Mouse (Mus musculus): ENCODE measurements around the gene Lyrm7. TPM values are rescaled to one million over a fixed set of nuclear protein-coding genes. Genes with fewer than 3 reads are reported as not detected.

The Lyrm7 gene
- total RNA-seq, 2 experiments from 2014 or later = 26.2 to 27.2 TPM

GRCm38 (mm10) chr11:54884197-54884828 lies 23.6 kb upstream of the Lyrm7 start:
- intact Hi-C loops (cut with DNase I) = loop anchor here (5.0 to 10.0 kb wide), 2 partner anchors 153 to 270 kb away; partner anchors contain the start of gene Slc36a3
- no peak for DNase-seq (ENCODE audit: low spot score in 2 of 2)

GRCm38 (mm10) chr11:54882671-54883070 lies 22.0 kb upstream of the Lyrm7 start:
- no peak for DNase-seq (ENCODE audit: low spot score in 2 of 2)
- intact Hi-C loops (cut with DNase I) = loop anchor here (5.0 to 10.0 kb wide), 2 partner anchors 155 to 272 kb away; partner anchors contain the start of gene Slc36a3

GRCm38 (mm10) chr11:54881051-54881474 lies 20.3 kb upstream of the Lyrm7 start:
- no peak for DNase-seq (ENCODE audit: low spot score in 2 of 2)
- intact Hi-C loops (cut with DNase I) = loop anchor here (2.0 to 10.0 kb wide), 3 partner anchors 46 to 274 kb away; partner anchors contain the start of gene Slc36a3

GRCm38 (mm10) chr11:54879922-54880321 lies 19.2 kb upstream of the Lyrm7 start:
- DNase-seq (ENCODE audit: low spot score in 2 of 2) = no peak
- intact Hi-C loops (cut with DNase I) = loop anchor here (1.0 to 10.0 kb wide), 4 partner anchors 47 to 275 kb away; partner anchors contain the start of gene Slc36a3

DNA sequence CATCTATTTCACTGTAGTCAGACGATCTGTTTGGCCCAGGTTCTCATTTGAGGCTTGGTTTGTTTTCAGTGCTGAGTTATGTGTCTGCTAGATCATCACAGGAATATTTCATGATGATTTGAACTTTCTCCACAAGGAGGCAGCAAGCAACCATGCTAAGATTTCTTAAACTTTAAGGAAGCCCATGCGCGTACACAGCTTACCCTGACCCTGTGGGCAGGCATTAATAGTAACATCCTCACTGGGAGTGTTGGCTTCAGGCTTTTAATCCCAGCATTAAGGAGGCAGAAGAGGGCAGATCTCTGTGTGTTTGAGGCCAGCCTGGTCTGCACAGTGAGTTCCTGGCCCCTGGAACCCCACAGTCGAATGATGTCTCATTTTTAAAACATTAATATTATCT lies 18.7 kb upstream of the Lyrm7 start:
- intact Hi-C loops (cut with DNase I) = loop anchor here (1.0 kb wide), 1 partner anchor 105 kb away; no protein-coding TSS in a partner anchor
- DNase-seq (ENCODE audit: low spot score in 2 of 2) = peak; percentile 64 to 77

- no peak for DNase-seq (ENCODE audit: low spot score in 2 of 2)
- intact Hi-C loops (cut with DNase I) = loop anchor here (1.0 kb wide), 1 partner anchor 105 kb away; no protein-coding TSS in a partner anchor
Observed at GRCm38 (mm10) chr11:54878893-54879292, 18.2 kb upstream of the Lyrm7 start.

DNA sequence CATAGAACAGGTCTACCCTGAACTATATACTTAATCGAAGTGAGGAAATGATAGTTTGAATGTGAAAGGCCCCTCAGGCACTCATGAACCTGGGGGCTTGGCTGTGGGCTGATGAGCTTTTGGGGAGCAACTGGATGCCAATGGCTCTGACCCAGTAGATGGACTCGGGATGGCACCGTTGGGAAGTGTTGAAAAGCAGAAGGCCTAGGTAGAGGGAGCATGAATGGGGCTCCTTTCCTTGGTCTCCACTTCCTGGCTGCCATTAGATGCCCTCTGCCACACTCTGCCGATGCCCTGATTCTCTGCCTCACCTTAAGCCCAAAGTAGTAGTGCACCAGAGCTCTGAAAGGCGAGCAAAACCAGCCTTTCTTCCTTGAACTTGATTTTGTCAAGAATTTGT lies 15.3 kb upstream of the Lyrm7 start:
- intact Hi-C loops (cut with DNase I) = no loop called here
- DNase-seq (ENCODE audit: low spot score in 2 of 2) = no peak

GRCm38 (mm10) chr11:54871831-54872537 lies 11.3 kb upstream of the Lyrm7 start:
- intact Hi-C loops (cut with DNase I) = no loop called here
- no peak for DNase-seq (ENCODE audit: low spot score in 2 of 2)

- DNase-seq (ENCODE audit: low spot score in 2 of 2) = no peak
- intact Hi-C loops (cut with DNase I) = loop anchor here (10.0 kb wide), 1 partner anchor 305 kb away; no protein-coding TSS in a partner anchor
Observed at GRCm38 (mm10) chr11:54869318-54869717, 8.6 kb upstream of the Lyrm7 start.

- DNase-seq (ENCODE audit: low spot score in 2 of 2) = no peak
- intact Hi-C loops (cut with DNase I) = loop anchor here (10.0 kb wide), 1 partner anchor 304 kb away; no protein-coding TSS in a partner anchor
Observed at GRCm38 (mm10) chr11:54868445-54868844, 7.7 kb upstream of the Lyrm7 start.

DNA sequence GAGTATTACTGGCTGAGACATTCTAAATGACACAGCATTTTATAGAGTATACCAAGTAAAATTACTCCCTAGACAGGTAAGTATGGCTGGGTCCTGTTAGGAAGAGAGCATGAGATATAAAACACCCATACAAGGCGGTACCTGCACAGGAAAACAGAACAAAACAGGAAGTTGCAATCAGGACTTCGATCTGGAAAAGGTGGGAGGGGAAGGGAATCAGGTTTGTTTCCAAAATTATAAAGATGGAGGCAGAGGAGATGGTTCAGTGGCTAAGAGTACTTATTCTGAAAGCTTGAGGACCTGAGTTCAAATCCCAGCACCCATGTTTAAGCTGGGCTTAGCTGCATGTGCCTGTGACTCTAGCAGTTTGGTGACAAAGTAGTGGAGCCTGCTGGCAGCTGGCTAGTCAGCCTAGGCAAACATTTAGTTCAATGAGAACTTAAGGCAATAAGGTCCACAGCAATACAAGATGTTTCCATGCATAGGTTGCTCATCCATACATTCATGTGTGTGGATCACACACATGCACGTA lies 7.3 kb upstream of the Lyrm7 start:
- intact Hi-C loops (cut with DNase I) = loop anchor here (10.0 kb wide), 1 partner anchor 303 kb away; no protein-coding TSS in a partner anchor
- no peak for DNase-seq (ENCODE audit: low spot score in 2 of 2)

- no peak for DNase-seq (ENCODE audit: low spot score in 2 of 2)
- intact Hi-C loops (cut with DNase I) = loop anchor here (10.0 kb wide), 1 partner anchor 302 kb away; no protein-coding TSS in a partner anchor
Observed at GRCm38 (mm10) chr11:54867049-54867385, 6.3 kb upstream of the Lyrm7 start.

DNA sequence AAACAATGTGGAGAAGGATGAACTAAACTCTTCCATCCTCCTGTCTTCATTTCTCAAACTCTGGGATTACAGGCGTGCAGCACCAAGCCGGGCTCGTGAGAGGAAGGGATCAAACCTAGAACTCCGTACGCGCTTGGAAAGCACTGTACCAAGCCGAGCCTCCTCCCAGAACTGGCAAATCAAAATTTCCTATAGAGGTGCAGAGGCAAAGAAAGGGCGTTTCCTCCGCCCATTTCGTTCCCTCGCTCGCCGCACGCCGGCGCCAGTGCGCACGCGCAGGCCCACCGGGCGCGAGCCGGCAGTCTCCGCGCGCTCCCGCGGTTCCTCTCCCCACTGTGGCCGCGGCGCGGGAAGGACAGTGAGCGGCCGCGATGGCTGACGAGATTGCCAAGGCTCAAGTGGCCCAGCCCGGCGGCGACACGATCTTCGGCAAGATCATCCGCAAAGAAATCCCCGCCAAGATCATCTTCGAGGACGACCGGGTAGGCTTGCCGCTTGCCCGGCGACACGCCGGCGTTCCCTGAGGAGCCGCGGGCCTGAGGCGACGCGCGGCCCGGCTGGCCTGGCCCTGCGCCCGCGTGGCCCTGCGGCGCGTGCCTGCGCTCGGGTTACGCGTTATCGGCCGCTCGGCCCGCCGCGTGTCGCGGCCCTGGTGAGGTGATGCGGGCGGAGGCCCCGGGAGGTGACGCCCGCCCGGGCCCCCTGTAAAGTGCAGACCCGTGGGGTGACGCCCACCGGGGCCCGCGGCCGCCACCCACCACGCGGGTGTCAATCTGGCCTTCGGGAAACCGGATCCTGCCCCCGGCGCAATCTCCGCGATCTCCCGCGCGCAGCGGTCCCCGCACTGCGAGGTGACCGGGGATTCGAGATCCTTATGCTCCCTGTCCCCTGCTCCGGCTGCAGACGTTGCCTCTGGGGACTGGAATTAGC lies 5.7 kb upstream of the Lyrm7 start, which contains the start of gene Hint1:
Gene Hint1 (plus strand): TSS at position 265 of the 930 bp plus-strand sequence.
- peak; percentile 92 to 95 for DNase-seq (ENCODE audit: low spot score in 2 of 2)
- intact Hi-C loops (cut with DNase I) = loop anchor here (10.0 kb wide), 1 partner anchor 302 kb away; no protein-coding TSS in a partner anchor

- intact Hi-C loops (cut with DNase I) = loop anchor here (10.0 kb wide), 1 partner anchor 301 kb away; no protein-coding TSS in a partner anchor
- DNase-seq (ENCODE audit: low spot score in 2 of 2) = no peak
Observed at GRCm38 (mm10) chr11:54865330-54866085, 4.8 kb upstream of the Lyrm7 start.

DNA sequence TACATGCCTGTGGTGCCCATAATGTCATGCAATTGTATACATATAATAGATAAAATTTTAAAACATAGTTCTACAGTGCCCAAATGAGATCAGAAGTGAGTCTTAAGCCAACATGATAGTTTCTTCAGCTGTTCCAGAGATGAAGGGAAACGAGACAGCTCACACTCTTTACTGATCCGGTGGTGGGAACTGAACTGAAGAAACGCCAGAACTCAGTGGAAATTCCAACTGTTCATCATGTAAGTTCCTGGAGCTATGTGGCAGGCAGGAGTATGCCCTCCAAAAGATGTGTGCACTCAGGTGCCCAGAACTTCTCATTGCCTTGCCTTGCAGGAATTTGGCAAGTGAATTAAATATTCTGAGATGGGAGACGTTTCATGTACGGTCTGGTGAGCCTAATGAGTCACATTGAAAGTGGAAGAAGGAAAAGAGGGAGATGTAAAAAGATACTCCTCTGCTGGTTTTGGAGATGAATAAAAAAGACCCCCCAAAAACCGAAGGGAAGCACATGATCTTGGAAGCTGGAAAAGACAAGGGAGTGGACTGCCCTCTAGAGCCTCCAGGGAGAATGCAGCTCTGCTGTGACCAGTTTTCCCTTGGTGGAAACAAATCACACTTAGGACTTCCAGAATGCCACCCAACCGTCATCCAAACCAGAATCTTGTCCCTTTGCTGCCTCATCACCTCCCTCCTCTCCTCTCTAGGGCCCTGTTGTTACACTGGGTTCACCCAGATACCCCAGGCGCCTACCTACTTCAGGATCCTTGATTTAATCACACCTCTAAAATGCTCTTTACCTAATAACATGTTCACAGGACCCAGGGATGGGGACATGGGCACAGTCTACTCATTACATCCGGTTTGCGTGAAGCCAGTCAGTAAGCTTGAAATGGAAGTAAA lies 2.2 kb upstream of the Lyrm7 start:
- peak; percentile 62 to 76 for DNase-seq (ENCODE audit: low spot score in 2 of 2)
- intact Hi-C loops (cut with DNase I) = loop anchor here (1.0 to 10.0 kb wide), 2 partner anchors 160 to 298 kb away; no protein-coding TSS in a partner anchor

GRCm38 (mm10) chr11:54861471-54862420 lies 1.0 kb upstream of the Lyrm7 start:
- intact Hi-C loops (cut with DNase I) = loop anchor here (1.0 to 10.0 kb wide), 3 partner anchors 75 to 297 kb away; partner anchors contain the start of gene Cdc42se2
- no peak for DNase-seq (ENCODE audit: low spot score in 2 of 2)

All from left cerebral cortex, postnatal 25 days (tissue).